Mouse (Mus musculus): ENCODE data around the gene Cdc20b.

DNA sequence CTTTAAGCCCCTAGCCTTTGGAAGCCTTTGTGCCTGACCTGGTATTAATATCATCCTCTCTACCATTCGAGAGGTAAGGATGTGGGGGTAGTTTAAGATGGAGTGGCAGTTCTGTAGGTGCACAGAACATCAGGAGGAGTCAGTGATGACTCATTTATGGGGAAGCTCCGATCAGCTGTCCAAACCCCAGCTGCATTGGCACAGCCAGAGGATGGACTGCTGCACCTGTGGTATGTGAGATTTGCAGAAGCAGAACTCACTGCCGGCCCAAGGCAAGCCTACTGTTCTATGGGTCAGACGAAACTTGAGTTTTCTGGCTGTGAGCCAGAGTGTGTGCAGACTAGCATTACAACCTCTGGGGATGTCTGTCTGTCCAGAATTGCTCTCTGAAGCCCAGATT lies 38.5 kb upstream of the Cdc20b start:
- no peak for TF ChIP-seq CTCF (IDR thresholded peaks at IDR 0.05)
- no peak for TF ChIP-seq EP300 (IDR thresholded peaks at IDR 0.05)

Measured in lung, postnatal 0 days (tissue).